Mouse (Mus musculus) kidney, embryonic 16.5 days (tissue): ENCODE results near the gene Tpk1. TPM values are rescaled to one million over a fixed set of nuclear protein-coding genes. Genes with fewer than 3 reads are reported as not detected.
A peak's percentile ranks its signal among the peaks of the same experiment; 100 is the strongest.

ENCODE experiments used
- ATAC-seq: fragments of 200-750 bp; cut with Nextera tagmentation; 2 replicates; pipeline ENCODE4 v1.8.0; 2017; ENCODE audit warnings: moderate TSS enrichment; ENCODE audit not compliant: low FRiP score, low TSS enrichment
- H3K27ac ChIP-seq: fragments of 300-500 bp; sonication (generic); 2 replicates; pipeline ENCODE4 v1.5.1; 2014; ENCODE audit warnings: low read length
- H3K27me3 ChIP-seq: fragments of 300-500 bp; sonication (generic); 2 replicates; pipeline ENCODE4 v1.6.1; 2014; ENCODE audit warnings: low read length, control low read depth, mixed read lengths; ENCODE audit not compliant: insufficient read depth
- H3K36me3 ChIP-seq: fragments of 300-500 bp; sonication (generic); 2 replicates; pipeline ENCODE4 v1.6.1; 2014; ENCODE audit warnings: low read length, control low read depth, mixed read lengths; ENCODE audit not compliant: insufficient read depth
- H3K4me1 ChIP-seq: fragments of 300-500 bp; sonication (generic); 2 replicates; pipeline ENCODE4 v1.6.1; 2014; ENCODE audit warnings: low read length, control low read depth, mixed read lengths; ENCODE audit not compliant: insufficient read depth
- H3K4me2 ChIP-seq: fragments of 300-500 bp; sonication (generic); replicated peaks from 2 replicates; pipeline ENCODE4 v1.6.1; 2014; ENCODE audit warnings: low read depth, low read length
- H3K4me3 ChIP-seq: fragments of 300-500 bp; sonication (generic); 2 replicates; pipeline ENCODE4 v1.5.1; 2014; ENCODE audit warnings: mild to moderate bottlenecking, low read length
- H3K9ac ChIP-seq: fragments of 300-500 bp; sonication (generic); replicated peaks from 2 replicates; pipeline ENCODE4 v1.6.1; 2014; ENCODE audit warnings: low read length
- H3K9me3 ChIP-seq: fragments of 300-500 bp; sonication (generic); 2 replicates; pipeline ENCODE4 v1.6.1; 2016; ENCODE audit warnings: low read length, control low read depth
- WGBS: fragments of 180-500 bp; shearing (Covaris S2); extraction: QIAGEN DNeasy Blood & Tissue Kit; methylation state at CpG from one replicate; pipeline ENCODE4 v1.1.7; 2014; 5-methylcytosine and 5-hydroxymethylcytosine counted together
- polyA plus RNA-seq: library from polyadenylated mRNA; unstranded; fragments of >200 nt; fragmentation: Nextera tagmentation; extraction: Ambion mirVana; gene quantifications from 2 replicates; pipeline ENCODE4 v1.2.1, GENCODE M21; 2015

The Tpk1 gene
- polyA plus RNA-seq, 1 experiment from 2014 or later, result 23.0 TPM

GRCm38 (mm10) chr6:43462849-43463369 is 203.2 kb downstream of the Tpk1 start:
- WGBS, result 21% methylated on average over 2 of the region's 2 CpGs
- H3K4me3 ChIP-seq, result no peak overlapping the region
- H3K9me3 ChIP-seq, result no peaks in the 10 kb centered on the region
- H3K9ac ChIP-seq, result no peak overlapping the region
- H3K4me1 ChIP-seq, result peaks cover 12% of the 10 kb centered on the region
- no peaks in the 10 kb centered on the region for H3K36me3 ChIP-seq
- no peaks in the 10 kb centered on the region for H3K27me3 ChIP-seq
- H3K27ac ChIP-seq, result no peak overlapping the region
- no peak overlapping the region for H3K4me2 ChIP-seq
- peak; percentile 82; the same call in 1 of the 2 replicates for ATAC-seq

GRCm38 (mm10) chr6:43462189-43462848 is 203.8 kb downstream of the Tpk1 start:
- H3K4me1 ChIP-seq, result peaks cover 12% of the 10 kb centered on the region
- H3K9ac ChIP-seq, result no peak overlapping the region
- no peak for ATAC-seq
- no peak overlapping the region for H3K27ac ChIP-seq
- H3K4me3 ChIP-seq, result no peak overlapping the region
- no peaks in the 10 kb centered on the region for H3K9me3 ChIP-seq
- H3K4me2 ChIP-seq, result no peak overlapping the region
- no peaks in the 10 kb centered on the region for H3K27me3 ChIP-seq
- no peaks in the 10 kb centered on the region for H3K36me3 ChIP-seq
- 48% methylated on average over 2 of the region's 2 CpGs for WGBS

GRCm38 (mm10) chr6:43459082-43459481 is 207.0 kb downstream of the Tpk1 start:
- 75% methylated on average over 2 of the region's 2 CpGs for WGBS
- Histone ChIP-seq H3K36me3 (no peaks in the 10 kb centered on the region), H3K4me3 (no peak overlapping the region), H3K4me1 (peaks cover 12% of the 10 kb centered on the region), H3K4me2 (no peak overlapping the region), H3K27ac (no peak overlapping the region), H3K27me3 (no peaks in the 10 kb centered on the region), H3K9me3 (no peaks in the 10 kb centered on the region), H3K9ac (no peak overlapping the region)
- ATAC-seq, result no peak

- Histone ChIP-seq H3K36me3 (no peaks in the 10 kb centered on the region), H3K27ac (no peak overlapping the region), H3K4me3 (no peak overlapping the region), H3K9me3 (no peaks in the 10 kb centered on the region), H3K4me1 (peaks cover 6% of the 10 kb centered on the region), H3K4me2 (no peak overlapping the region), H3K9ac (no peak overlapping the region), H3K27me3 (no peaks in the 10 kb centered on the region)
- WGBS, result 94% methylated on average over 2 of the region's 2 CpGs
- no peak for ATAC-seq
Observed at GRCm38 (mm10) chr6:43457989-43458388, 208.1 kb downstream of the Tpk1 start.

GRCm38 (mm10) chr6:43449498-43449897 is 216.6 kb downstream of the Tpk1 start:
- H3K36me3 ChIP-seq, result no peaks in the 10 kb centered on the region
- H3K4me2 ChIP-seq, result no peak overlapping the region
- no peak overlapping the region for H3K27ac ChIP-seq
- H3K9ac ChIP-seq, result no peak overlapping the region
- no peaks in the 10 kb centered on the region for H3K9me3 ChIP-seq
- no peak for ATAC-seq
- no peak overlapping the region for H3K4me3 ChIP-seq
- WGBS, result 91% methylated on average over 2 of the region's 2 CpGs
- H3K4me1 ChIP-seq, result no peaks in the 10 kb centered on the region
- H3K27me3 ChIP-seq, result no peaks in the 10 kb centered on the region

GRCm38 (mm10) chr6:43445856-43446255 is 220.2 kb downstream of the Tpk1 start:
- Histone ChIP-seq H3K27ac (no peak overlapping the region), H3K27me3 (no peaks in the 10 kb centered on the region), H3K36me3 (no peaks in the 10 kb centered on the region), H3K4me3 (no peak overlapping the region), H3K4me1 (no peaks in the 10 kb centered on the region), H3K9me3 (no peaks in the 10 kb centered on the region), H3K4me2 (no peak overlapping the region), H3K9ac (no peak overlapping the region)
- no peak for ATAC-seq
- WGBS, result 94% methylated on average over 2 of the region's 2 CpGs

GRCm38 (mm10) chr6:43442191-43442590 is 223.9 kb downstream of the Tpk1 start:
- Histone ChIP-seq H3K36me3 (no peaks in the 10 kb centered on the region), H3K27me3 (no peaks in the 10 kb centered on the region), H3K4me1 (no peaks in the 10 kb centered on the region), H3K9ac (no peak overlapping the region), H3K4me3 (no peak overlapping the region), H3K27ac (no peak overlapping the region), H3K4me2 (no peak overlapping the region), H3K9me3 (no peaks in the 10 kb centered on the region)
- ATAC-seq, result no peak
- WGBS, result 93% methylated on average over 3 of the region's 3 CpGs

GRCm38 (mm10) chr6:43435987-43436541 is 230.0 kb downstream of the Tpk1 start:
- Histone ChIP-seq H3K27me3 (no peaks in the 10 kb centered on the region), H3K36me3 (no peaks in the 10 kb centered on the region), H3K9me3 (no peaks in the 10 kb centered on the region), H3K4me3 (no peak overlapping the region), H3K27ac (no peak overlapping the region), H3K9ac (no peak overlapping the region), H3K4me2 (no peak overlapping the region), H3K4me1 (no peaks in the 10 kb centered on the region)
- ATAC-seq, result no peak
- WGBS, result 87% methylated on average over 2 of the region's 2 CpGs

GRCm38 (mm10) chr6:43434365-43434764 is 231.7 kb downstream of the Tpk1 start:
- H3K36me3 ChIP-seq, result no peaks in the 10 kb centered on the region
- WGBS, result 90% methylated on average over 1 of the region's 1 CpGs
- H3K27me3 ChIP-seq, result no peaks in the 10 kb centered on the region
- H3K4me1 ChIP-seq, result no peaks in the 10 kb centered on the region
- no peak for ATAC-seq
- no peak overlapping the region for H3K9ac ChIP-seq
- no peaks in the 10 kb centered on the region for H3K9me3 ChIP-seq
- H3K4me2 ChIP-seq, result no peak overlapping the region
- no peak overlapping the region for H3K4me3 ChIP-seq
- no peak overlapping the region for H3K27ac ChIP-seq

GRCm38 (mm10) chr6:43424978-43425377 is 241.1 kb downstream of the Tpk1 start:
- Histone ChIP-seq H3K9me3 (no peaks in the 10 kb centered on the region), H3K27me3 (no peaks in the 10 kb centered on the region), H3K4me1 (no peaks in the 10 kb centered on the region), H3K9ac (no peak overlapping the region), H3K4me2 (no peak overlapping the region), H3K4me3 (no peak overlapping the region), H3K36me3 (no peaks in the 10 kb centered on the region), H3K27ac (no peak overlapping the region)
- 59% methylated on average over 4 of the region's 4 CpGs for WGBS
- no peak for ATAC-seq
